Mouse (Mus musculus) lung, postnatal 4 days (tissue): Measurements from ENCODE around the gene Olfr1306.

Experiments
- DNase-seq, 2 experiments: peaks; one replicate each; pipeline ENCODE4 v3.0.0; 2021

Olfr1306 gene

DNA sequence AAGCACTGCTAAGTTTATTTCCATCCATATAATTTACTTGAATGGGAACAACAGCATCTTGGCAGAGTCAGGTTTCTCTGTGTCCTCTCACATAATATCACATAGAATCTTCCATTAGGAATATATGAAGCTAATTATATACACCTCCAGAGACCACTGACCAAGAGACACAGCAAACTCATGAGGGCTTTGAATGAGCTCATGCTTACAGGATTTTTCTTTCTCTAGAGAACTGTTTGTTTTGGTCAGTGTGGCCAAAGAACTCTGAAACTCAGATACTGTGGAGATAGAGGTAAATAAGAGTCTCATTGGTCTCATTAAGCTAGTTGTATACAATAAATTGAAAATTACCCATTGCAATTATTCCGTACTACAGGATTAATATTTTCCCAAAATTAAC is at the start of gene Olfr1306:
Olfr1306 (minus strand) TSS at position 101 of the 400 bp plus-strand sequence.
- DNase-seq: no peak

- no peak for DNase-seq
These were observed 48.8 kb upstream of the Olfr1306 start, which contains the start of gene Olfr1308 for GRCm38 (mm10) chr2:111964844-111965243. TSS of gene Olfr1308 (minus strand) at chr2:111964944.

DNA sequence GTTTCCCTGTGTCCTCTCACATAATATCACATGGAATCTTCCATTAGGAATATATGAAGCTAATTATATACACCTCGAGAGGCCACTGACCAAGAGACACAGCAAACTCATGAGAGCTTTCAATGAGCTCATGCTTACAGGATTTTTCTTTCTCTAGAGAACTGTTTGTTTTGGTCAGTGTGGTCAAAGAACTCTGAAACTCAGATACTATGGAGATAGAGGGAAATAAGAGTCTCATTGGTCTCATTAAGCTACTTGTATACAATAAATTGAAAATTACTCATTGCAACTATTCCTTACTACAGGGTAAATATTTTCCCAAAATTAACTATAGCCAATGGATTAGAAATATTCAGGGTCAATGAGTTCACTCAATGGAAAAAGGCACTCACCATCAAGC is 33.3 kb upstream of the Olfr1306 start, which contains the start of gene Olfr1307:
Olfr1307 (minus strand) TSS at position 101 of the 400 bp plus-strand sequence.
- no peak for DNase-seq

DNA sequence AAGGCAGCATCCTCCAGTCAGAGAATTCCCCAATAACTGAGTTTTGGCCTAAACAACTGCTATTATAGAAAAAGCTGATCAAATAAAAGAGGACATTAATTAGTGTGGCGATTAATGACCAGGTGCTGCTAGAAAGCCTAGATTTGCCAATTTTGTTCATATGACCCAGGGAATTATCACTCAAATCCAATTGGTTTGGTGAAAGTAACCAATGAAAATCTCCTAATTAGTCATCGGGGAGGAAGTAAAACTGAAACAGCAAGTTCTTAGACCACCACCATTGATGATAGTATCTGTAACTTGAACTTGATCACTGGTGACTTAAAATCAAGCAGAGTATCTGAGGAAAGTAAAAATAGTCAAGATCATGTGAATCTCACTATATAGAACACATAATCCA is 39.0 kb downstream of the Olfr1306 start, which contains the start of gene Olfr1305:
Olfr1305 (minus strand) TSS at position 101 of the 400 bp plus-strand sequence.
- DNase-seq: no peak
